Mouse (Mus musculus) cortical plate, adult 2 months (tissue): ENCODE measurements around the gene Tma7.

ENCODE experiments used
- CTCF ChIP-seq: fragments of 200-500 bp; IDR thresholded peaks from 2 replicates; pipeline ENCODE4 v1.5.1; 2011; ENCODE audit warnings: mild to moderate bottlenecking, control low read depth, low read length; ENCODE audit not compliant: insufficient read depth; ENCODE audit errors: extremely low read depth
- POLR2A ChIP-seq: fragments of 200-500 bp; IDR thresholded peaks from 2 replicates; pipeline ENCODE4 v1.6.1; 2011; ENCODE audit warnings: mild to moderate bottlenecking, low read length, control low read depth; ENCODE audit not compliant: insufficient read depth; ENCODE audit errors: extremely low read depth

GRCm38 (mm10) chr9:109058006-109058765 is 24.2 kb downstream of the Tma7 start:
- TF ChIP-seq CTCF (no peak), POLR2A (no peak)
